Mouse (Mus musculus) embryonic fibroblast, embryonic 13.5 days (primary cell): ENCODE measurements around the gene Kdm5c.

ENCODE experiments used
- CTCF ChIP-seq: IDR thresholded peaks from 2 replicates; pipeline ENCODE4 v1.5.1; 2011; ENCODE audit warnings: mild to moderate bottlenecking, control low read depth, low read length, moderate library complexity, borderline replicate concordance; ENCODE audit not compliant: insufficient read depth
- POLR2A ChIP-seq: IDR thresholded peaks from 2 replicates; pipeline ENCODE4 v1.6.1; 2011; ENCODE audit warnings: low read depth, mild to moderate bottlenecking, control low read depth, low read length, moderate library complexity

DNA sequence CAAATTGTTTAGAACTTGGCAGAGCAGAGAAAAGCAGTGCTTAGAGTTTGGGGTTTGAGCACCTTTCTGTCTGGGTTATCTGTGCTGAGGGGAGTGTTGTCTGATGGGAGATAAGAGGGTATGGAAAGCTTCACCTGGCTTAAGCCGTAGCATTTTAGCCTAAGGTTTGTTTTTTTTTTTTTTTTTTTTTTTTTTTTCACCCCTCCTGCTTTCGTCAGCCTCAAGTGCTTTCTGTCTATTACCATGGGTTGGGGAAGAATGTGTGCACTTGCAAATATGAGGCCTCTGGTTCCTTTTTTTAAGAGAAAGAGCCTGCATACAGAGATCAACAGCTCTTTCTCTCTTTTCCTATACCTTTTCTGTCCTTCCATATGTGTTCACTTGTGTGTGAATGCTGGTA lies 2.9 kb downstream of the Kdm5c start:
- no peak for TF ChIP-seq POLR2A
- no peak for TF ChIP-seq CTCF
